Mouse (Mus musculus) urinary bladder, adult 2 months (tissue): Measurements from ENCODE around the gene Upf3b. TPM values are rescaled to one million over a fixed set of nuclear protein-coding genes. Genes with fewer than 3 reads are reported as not detected.
"Not testable (repeated sequence)": the region's sequence is repeated elsewhere in the genome, so short reads cannot be mapped to it uniquely, and the experiment has no call there.

ENCODE experiments used
- DNase-seq: peaks from one replicate; pipeline ENCODE4 v3.0.0; 2022; ENCODE audit warnings: low spot score
- polyA plus RNA-seq: library from polyadenylated mRNA; depleted of rRNA; stranded (reverse); fragments of >200 nt; gene quantifications from 2 replicates; pipeline ENCODE4 v1.2.3, GENCODE M21; 2012; rRNA removed

Upf3b gene
- polyA plus RNA-seq, 1 experiment: 30.7 TPM

DNA sequence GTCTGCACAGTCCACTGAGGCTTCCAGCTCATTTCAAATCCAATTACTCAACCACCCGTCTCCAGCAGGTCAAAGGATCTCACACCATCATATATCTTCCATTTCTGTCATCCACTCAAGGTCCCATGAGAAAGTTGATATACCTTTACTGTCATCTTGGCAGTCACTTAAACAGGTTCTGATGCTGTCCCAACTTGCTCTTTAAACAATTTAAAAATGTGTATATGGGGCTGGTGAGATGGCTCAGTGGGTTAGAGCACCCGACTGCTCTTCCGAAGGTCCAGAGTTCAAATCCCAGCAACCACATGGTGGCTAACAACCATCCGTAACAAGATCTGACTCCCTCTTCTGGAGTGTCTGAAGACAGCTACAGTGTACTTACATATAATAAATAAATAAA, 29.8 kb downstream of the Upf3b start:
- DNase-seq: not testable (repeated sequence)

DNA sequence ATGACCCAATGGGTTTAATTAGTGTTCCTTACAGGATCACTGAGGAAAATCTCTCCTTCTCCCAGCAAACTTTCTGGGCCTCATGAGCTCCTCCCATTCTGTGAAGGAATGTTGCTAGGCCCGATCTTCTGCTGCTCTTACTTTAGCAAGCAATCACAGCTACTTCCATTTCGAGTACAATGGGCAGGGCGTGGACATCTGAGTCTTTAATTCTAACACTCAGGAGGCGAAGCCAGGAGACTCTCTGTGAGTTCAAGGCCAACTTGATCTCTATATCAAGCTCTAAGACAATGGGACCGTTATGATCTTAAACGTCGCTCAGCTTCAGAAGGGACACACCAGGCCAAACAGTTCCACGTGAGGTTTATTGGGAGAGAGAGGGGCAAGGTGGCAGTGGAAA, 33.5 kb downstream of the Upf3b start:
- no peak for DNase-seq

DNA sequence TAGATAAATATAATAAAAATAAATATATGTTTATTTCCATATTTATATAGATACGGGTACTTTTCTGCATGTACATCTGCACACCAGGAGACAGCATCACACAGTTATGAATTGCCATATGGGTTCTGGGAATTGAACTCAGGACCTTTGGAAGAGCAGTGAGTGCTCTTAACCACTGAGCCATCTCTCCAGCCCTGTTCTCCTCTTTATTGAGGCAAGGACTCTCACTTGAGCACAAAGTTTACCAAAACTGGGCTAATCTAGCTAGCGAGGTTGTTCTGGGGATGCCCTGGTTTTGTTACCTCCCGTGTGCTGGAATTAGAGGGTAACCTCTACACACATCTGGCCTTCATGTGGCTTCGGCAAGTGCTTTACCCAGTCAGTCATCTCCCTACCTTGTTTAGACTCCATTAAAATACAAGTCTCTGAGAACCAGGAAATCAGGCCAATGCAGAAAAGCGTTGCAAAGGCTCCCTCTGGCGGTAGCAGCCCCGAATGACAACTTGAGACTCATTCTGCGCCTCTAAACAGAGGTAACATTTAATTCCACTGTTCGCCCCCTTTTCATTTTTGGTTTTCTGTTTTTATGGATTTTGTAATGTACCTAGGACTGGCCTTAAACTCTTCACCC, 35.7 kb downstream of the Upf3b start:
- DNase-seq: peak; percentile 29

DNA sequence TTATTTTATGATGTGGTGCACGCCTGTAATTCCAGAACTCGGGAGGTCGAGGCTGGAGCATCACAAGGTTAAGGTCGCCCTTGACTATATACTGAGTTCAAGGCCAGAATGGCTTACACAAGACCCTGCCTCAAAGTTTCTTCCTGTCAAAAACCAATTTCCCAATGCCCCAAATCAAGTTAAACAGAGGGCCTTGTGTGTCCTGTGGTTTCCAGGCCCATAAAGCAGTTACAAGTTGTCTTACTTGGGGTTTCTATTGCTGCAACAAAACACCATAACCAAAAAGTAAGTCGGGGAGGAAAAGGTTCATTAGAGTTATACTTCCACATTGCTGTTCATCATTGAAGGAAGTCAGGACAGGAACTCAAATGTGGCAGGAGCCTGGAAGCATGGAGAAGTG, 41.4 kb downstream of the Upf3b start:
- no peak for DNase-seq

DNA sequence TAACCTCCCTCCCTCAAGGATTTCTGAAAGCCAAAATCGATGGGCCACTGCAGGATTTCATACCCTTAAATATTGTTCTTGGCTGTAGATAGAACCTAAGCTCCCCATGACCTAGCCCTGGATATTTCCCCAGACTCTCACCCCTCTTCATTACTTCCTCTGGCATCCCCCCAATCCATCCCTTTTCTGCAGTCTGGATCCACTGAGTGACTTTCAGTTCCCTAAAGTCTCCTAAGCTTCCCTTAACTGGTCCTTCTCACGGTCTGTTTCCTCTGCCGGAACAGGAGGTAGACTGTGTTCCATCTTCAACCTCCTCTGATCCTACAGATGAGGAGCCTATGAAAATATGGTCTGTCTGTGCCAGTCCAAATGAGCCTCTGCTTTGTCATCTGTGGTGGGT, 42.8 kb downstream of the Upf3b start:
- DNase-seq: no peak

DNA sequence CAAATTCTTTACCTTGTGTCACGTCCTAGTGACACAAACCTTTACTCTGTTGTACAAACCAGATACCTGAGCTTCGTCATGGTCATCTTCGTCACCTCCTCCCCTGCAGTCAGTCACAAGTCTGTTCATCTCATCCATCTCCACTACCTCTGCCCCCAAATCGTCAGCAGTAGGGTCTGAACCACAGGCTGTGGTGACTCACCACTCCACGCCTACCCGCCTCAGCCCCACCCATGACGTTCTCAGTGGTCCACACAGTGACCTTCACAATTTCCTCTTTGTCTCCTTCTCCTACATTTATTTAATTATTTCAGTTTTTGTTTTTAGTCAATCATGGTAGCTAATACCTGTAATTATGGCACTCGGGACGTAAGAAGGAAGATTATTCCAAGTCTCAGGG, 46.2 kb downstream of the Upf3b start:
- no peak for DNase-seq

DNA sequence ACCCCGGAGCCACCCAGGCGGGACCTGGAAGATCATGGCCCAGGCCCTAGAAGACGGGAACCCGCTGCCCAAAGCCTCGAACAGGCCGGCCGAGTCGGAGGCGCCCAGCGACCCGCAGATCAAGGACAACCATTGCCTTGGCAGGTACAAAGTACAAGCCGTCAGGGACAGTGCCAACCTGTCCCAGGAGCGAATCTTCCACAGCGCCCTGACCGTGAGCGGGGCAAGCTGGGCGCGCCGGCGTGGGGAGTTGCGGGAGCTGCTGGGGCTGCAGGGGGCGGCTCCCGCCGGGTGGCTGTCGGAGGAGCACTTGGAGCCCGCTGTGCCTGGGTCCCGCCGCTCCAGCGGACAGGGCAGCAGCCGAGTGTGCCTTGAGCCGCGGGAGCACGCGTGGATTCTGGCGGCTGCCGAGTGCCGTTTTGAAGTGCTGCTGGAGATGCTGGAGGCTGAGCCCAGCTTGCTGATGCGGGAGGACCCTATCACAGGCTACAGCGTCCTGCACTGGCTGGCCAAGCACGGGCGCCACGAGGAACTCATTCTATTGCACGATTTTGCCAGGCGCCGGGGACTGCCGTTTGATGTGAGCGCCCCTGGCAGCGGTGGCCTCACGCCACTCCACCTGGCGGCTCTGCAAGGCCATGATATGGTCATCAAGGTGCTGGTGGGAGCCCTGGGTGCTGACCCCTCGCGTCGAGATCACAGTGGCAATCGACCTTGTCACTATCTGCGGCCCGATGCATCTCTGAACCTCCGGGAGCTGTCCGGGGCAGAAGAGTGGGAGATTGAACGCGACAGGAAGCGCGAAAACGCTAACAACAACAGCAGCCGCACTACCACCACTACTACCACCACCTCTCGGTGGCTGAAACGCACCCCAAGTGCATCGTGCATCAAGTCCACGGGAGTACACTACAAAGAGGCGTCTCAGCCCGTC, 61.0 kb downstream of the Upf3b start:
- peak; percentile 22 for DNase-seq

DNA sequence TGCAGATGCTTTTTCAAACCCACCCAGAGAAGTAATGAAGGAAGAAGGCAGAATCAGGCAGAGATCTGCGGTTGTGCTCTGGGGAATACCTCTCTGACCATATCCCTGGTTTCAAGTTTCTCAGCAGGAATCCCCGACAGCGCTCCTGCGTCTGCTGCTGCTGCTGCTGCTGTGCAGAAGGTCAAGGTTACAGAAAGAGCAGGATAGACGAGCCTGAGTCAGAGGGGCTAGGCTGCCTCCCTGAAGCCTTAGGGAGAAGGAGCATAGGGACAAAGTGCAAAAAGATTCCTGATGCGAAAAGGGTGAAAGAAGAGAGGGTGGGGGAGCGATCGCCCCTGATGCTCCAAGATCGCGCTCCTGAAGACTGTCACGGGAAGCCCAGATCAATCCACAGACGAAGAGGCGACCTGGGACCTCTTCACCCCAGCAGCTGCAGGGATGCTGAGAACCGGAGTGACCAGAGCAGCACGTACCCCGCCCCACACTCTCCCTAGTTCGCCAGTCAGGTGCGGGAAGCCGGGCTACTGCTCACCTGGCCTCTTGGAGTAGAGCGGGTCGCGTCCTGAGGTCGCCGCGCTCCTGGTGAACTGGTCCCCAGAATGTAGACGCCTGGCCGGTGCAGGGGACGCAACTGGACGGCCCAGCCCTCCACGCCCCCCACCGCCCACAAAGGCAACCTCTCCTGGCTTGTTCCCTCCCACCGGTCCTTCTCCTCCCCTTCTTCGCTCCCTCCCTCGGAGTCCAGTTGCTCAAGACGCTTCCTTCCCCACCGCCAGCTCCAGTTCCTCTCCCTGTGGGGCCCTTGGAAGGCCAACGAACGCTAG, 61.8 kb downstream of the Upf3b start, which contains the start of gene Sowahd:
Sowahd (plus strand) TSS at position 780 of the 824 bp plus-strand sequence.
- no peak for DNase-seq

DNA sequence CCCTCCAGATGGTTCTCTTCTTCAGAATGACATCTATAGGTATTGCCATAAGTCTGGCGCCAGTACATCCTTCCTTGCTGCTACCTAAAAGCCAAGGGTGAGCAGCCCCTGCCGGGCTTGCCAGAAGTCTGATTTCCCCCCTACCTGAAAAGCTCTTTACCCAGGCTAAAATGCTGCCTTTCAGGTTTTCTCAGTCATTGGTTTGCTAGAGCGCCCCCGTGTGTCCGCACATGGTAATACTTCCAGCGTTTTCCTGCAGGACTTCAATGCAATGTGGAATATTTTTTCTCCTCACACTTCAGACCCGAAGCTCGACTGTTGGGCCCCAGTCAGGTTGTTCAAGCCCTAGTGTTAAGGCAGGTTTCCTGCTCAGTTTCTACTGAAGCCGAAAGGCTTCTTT, 67.4 kb downstream of the Upf3b start:
- peak; percentile 38 for DNase-seq

Other genes starting within 250 kb of the Upf3b start
- 43.4 and 45.0 TPM in 2 replicates for gene Ube2a, start 236.4 kb downstream of the Upf3b start, polyA plus RNA-seq
- 15.9 and 19.7 TPM in 2 replicates for gene C330007P06Rik, start 236.2 kb downstream of the Upf3b start, polyA plus RNA-seq
- 5.1 and 5.9 TPM in 2 replicates for gene Nkrf, start 207.4 kb downstream of the Upf3b start, polyA plus RNA-seq
- gene Sept6, start 118.5 kb downstream of the Upf3b start, polyA plus RNA-seq: 11.7 and 14.7 TPM in 2 replicates
- gene Sowahd, start 61.5 kb downstream of the Upf3b start, polyA plus RNA-seq: not detected in 2 replicates
- 986 and 1,015 TPM in 2 replicates for gene Rpl39, start 24.9 kb downstream of the Upf3b start, polyA plus RNA-seq
- 4.2 and 5.3 TPM in 2 replicates for gene Nkap, start 16.5 kb upstream of the Upf3b start, polyA plus RNA-seq
- gene Akap14, start 58.5 kb upstream of the Upf3b start, polyA plus RNA-seq: not detected in 2 replicates
- gene Ndufa1, start 80.8 kb upstream of the Upf3b start, polyA plus RNA-seq: 400 and 528 TPM in 2 replicates
- 5.9 and 7.4 TPM in 2 replicates for gene Rnf113a1, start 80.9 kb upstream of the Upf3b start, polyA plus RNA-seq
- not detected in 2 replicates for gene Gm9, start 100.7 kb upstream of the Upf3b start, polyA plus RNA-seq
- gene Rhox1, start 111.9 kb upstream of the Upf3b start, polyA plus RNA-seq: not detected in 2 replicates
- gene Rhox2a, start 134.7 kb upstream of the Upf3b start, polyA plus RNA-seq: not detected in 2 replicates
- gene Rhox3a, start 139.6 kb upstream of the Upf3b start, polyA plus RNA-seq: not detected in 2 replicates
- gene Rhox4a, start 155.0 kb upstream of the Upf3b start, polyA plus RNA-seq: not detected in 2 replicates